Mouse (Mus musculus): ENCODE data around the gene Ttll9.

Gene Ttll9

GRCm38 (mm10) chr2:152942898-152943515, 19.3 kb upstream of the Ttll9 start:
- no peak for DNase-seq (ENCODE audit: low spot score)

- no peak for DNase-seq (ENCODE audit: low spot score)
These were observed 18.7 kb upstream of the Ttll9 start for GRCm38 (mm10) chr2:152943568-152943967.

DNA sequence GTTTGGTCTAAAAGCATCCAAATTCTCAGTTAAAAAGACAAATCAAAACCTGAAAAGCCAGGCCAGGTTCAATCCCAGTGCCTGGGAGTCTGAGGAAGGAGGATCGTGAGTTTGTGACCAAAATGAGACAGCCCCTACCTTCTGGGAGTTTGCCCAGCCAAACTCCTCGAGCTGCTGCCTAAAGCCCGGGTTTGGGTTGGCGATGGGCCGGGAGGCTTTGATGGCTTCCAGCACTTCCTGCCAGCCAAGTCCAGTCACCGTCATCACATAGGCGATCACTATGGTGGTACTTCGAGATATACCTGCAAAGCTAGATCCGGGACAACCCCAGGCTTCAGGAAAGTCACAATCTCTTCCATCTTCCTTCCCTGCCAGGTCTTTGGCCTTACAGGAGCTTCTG, 18.3 kb upstream of the Ttll9 start:
- no peak for DNase-seq (ENCODE audit: low spot score)

GRCm38 (mm10) chr2:152947098-152947497, 15.2 kb upstream of the Ttll9 start:
- DNase-seq (ENCODE audit: low spot score) = no peak

DNA sequence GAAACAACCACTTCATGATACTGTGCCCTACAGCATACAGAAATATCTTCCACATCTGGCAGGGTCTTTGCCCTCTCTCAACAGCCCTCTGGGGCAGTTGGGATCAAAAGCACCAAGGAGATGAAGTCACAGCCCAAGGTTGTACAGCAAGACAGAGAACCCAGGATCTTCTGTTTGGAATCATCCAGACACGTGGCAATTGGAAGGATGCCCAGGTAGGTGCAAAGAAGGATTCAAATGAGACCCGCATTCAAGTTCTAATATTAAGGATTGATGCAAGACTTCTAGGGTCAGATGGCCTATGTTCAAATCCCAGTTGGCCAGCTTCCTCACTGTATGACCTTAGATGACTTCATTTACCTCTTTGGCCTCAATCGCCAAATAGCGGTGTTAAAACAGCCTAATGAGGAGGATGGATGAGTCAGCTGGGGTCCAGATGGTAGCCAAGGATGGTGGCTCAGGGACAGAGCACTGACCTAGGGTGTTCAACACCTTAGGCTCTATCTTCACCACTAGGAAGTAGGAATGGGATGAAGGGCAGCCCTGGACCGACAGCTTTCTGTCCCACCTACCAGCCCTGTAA, 13.8 kb upstream of the Ttll9 start:
- no peak for DNase-seq (ENCODE audit: low spot score)

GRCm38 (mm10) chr2:152950358-152951064, 11.8 kb upstream of the Ttll9 start:
- no peak for DNase-seq (ENCODE audit: low spot score)

- no peak for DNase-seq (ENCODE audit: low spot score)
These were observed 11.0 kb upstream of the Ttll9 start, which contains the start of gene Dusp15 for GRCm38 (mm10) chr2:152951065-152951849. Gene Dusp15 (minus strand): TSS chr2:152951698.

DNA sequence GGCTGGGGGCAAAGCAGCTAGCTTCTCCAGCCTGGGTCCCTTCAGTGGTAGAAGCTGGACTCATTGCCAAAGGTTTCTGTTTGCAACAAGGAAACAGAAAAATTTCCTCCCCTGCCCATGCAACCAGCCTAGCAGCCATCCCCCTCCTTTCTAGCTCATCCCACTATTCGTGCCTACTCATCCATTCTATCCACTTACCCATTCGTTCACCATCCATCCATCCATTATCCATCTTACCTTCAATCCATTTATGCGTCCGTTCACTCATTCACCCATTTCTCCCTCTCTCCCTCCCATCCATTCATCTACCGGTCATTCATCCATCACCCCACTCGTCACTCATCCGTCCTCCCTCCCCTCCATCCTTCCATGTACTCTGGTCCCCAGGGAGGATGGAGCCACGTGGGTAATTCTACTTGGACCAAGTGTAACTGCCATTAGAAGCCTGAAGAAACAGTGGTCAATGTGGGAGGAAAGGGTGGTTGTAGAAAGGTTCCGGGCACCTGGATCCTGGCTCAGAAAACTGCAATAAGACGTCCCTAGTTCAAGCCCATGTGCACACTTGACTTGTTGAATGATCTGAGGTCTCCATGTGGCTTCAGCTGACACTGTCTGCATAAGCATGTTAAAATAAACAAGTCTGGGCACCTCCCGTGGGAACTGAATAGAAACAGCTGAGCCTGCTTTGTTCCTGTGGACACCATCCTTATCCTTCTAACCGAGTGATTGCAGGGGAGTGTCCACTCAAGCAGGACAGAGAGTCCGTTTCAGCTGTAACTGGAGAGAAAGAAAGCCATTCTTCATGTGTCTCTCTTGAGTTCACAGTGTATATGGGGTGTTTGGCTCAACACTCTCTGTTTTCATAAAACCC, 10.2 kb upstream of the Ttll9 start:
- no peak for DNase-seq (ENCODE audit: low spot score)

- no peak for DNase-seq (ENCODE audit: low spot score)
These were observed 4.2 kb upstream of the Ttll9 start for GRCm38 (mm10) chr2:152958116-152958515.

DNA sequence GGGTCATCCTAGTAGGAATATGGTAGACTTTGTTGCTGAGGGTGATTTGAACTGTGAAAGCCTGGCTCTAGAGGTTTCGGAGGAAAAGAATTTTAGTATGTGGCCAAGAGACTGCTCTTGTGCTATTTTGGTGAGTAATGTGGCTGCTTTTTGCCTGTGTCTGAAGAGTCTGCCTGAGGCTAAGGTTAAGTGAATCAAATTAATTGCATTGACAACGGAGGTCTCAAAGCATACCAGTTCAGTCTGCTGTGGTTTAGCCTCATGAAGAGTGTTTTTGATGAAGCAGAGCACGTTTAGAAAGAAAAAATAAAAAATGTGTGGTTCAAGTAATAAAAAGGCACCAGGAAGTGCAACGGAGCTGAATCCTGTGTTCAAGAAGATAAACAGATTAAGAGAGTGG, 3.3 kb downstream of the Ttll9 start:
- DNase-seq (ENCODE audit: low spot score) = no peak

DNA sequence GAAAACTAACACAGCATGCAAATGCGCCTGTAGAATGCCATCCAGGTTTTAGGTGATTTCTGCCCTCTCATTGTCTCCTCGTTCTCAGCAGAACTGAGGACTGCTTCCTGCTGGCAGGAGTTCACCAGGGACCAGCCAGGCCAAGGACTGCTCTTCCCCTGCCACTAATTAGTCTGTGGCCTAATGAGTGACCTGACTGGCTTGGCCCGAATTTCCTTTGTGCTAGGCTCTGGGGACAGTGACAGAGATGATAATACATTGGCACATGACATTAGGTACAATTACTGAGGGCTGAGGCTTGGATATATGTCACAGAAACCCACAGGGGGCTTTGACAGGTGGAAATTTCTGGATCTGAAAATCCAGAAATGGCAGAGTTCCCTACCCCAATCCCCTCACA, 14.7 kb downstream of the Ttll9 start:
- no peak for DNase-seq (ENCODE audit: low spot score)

DNA sequence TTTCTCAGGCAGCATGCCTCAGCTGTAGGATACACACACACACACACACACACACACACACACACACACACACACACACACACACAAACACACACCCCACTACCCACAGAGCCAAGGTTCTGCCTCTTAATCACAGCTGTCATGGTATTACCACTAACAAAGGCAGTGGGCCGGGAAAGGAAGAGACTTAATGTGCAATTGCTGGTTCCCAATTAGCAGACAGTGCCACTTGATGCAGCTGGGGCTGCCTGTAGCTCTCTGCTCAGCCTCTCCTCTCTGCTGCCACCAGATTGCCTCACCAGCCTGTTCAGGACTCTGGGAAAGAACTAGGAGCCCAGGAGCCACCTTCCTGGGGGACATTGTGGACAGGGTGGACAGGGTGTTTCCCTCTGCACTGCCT, 23.3 kb downstream of the Ttll9 start:
- DNase-seq (ENCODE audit: low spot score) = no peak

- no peak for DNase-seq (ENCODE audit: low spot score)
These were observed 29.2 kb downstream of the Ttll9 start for GRCm38 (mm10) chr2:152991529-152991928.

GRCm38 (mm10) chr2:152997046-152997445, 34.8 kb downstream of the Ttll9 start:
- no peak for DNase-seq (ENCODE audit: low spot score)

DNA sequence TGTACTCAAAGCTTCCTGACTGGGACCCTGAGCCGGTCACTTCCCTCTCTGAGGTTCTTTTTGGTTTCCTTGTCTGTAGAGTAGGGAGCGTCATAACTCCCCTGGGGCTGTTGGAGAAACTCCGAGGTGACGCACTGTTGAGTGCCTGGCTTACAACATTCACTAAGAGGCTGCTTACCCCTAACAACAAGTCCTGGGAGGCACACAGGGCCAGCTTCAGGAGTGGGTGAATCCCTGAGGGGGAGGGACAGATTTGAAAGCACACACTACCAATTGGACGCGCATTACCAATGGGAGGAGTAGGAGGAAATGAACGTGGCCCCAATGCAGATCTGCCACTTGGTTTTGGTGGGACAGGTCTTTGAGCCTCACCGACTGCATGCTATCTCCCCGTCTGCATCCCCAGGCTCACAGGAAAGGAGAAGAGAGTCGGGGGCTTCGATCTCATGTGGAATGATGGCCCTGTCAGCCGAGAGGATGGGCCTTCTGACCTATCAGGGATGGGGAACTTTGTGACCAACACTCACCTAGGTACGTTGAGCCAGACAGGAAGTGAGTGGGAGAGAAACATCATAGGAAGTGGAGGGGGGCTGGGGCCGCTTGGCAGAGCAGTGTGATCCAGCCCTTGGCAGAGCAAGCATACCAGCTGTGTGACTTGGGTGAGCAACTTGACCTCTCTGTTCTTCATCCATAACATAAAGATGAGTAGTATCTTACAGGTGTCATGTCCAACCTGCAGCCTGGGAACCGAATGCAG, 40.4 kb downstream of the Ttll9 start:
- no peak for DNase-seq (ENCODE audit: low spot score)

GRCm38 (mm10) chr2:153003681-153004338, 41.5 kb downstream of the Ttll9 start:
- DNase-seq (ENCODE audit: low spot score) = no peak

DNA sequence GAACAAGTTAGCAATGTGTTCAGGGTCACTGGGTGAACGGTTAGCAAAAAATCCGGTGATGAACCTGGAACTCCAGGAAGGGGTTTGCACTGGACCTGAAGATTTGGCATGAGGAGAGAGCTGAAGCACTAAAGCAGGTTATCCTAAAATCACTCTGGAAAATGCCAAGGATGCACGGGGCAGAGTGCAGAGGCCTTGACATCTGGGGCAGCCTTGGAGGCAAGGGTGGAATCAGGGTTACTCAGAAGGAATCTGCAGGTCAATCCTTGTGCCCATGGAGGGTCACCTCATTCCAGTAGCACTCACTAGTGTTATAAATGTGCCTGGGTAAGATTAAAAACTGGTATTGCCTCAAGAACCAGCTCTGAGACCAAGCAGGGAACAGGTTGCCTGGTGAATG, 43.7 kb downstream of the Ttll9 start:
- no peak for DNase-seq (ENCODE audit: low spot score)

- DNase-seq (ENCODE audit: low spot score) = peak; percentile 32
These were observed 47.1 kb downstream of the Ttll9 start for GRCm38 (mm10) chr2:153009192-153009973.

DNA sequence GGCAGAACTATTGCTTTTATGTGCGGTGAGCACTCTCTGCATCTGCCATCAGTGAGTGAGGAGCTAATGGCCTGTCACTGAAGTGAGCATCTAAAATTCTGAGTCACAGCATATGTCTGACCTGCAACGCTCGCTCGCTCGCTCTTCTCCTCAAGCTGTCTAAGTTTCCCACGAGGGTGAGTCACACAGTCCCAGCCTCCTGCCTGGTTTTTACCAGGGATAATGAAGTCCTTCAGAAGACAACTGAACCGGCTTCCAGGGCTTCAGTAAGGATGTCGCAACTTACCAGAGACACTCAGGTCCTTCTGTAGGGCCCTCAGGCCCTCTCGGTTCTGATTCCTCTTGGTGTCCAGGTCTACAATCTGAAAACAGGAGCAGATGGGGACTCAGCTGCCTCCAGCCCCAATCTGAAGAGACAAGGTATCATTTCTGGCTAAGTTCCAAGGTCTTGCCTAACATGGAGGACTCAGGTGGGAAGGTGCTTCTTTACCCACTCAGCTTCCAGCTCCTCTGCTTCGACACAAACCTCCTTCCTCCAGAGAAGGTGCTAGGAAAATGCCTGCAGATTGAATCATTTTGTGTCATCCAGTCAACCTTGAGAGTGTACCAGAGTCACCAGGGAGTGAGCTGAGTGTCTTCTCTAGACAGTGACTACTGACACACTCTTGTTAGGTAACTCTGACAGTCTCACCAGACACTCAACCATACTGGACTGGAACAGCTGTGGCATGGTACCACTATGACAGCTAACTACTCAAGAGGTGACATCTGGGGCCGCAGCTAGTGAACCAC, 51.6 kb downstream of the Ttll9 start:
- peak; percentile 13 for DNase-seq (ENCODE audit: low spot score)
